Mouse (Mus musculus) heart, embryonic 14.5 days (tissue): Measurements from ENCODE around the gene Il2rg. TPM values are rescaled to one million over a fixed set of nuclear protein-coding genes. Genes with fewer than 3 reads are reported as not detected.

Experiments
- ATAC-seq: fragments of 200-750 bp; cut with Nextera tagmentation; 2 replicates; pipeline ENCODE4 v1.8.0; 2017; ENCODE audit warnings: low read depth, moderate TSS enrichment; ENCODE audit not compliant: insufficient number of reproducible peaks, insufficient read depth, low FRiP score
- H3K27ac ChIP-seq, 2 experiments: fragments of 200-500 bp in 1 of 2; fragments of 300-500 bp in 1 of 2; sonication (generic) in 1 of 2; replicated peaks in 1 of 2; 2 replicates each; pipeline ENCODE4 v1.5.1; 2012 to 2014; ENCODE audit warnings: low read depth in 2 of 2, low read length in 2 of 2, control low read depth in 1 of 2, mild to moderate bottlenecking in 1 of 2, mixed read lengths in 1 of 2; ENCODE audit not compliant: control insufficient read depth in 1 of 2, insufficient read depth in 1 of 2
- H3K27me3 ChIP-seq: fragments of 300-500 bp; sonication (generic); 2 replicates; pipeline ENCODE4 v1.6.1; 2014; ENCODE audit warnings: mild to moderate bottlenecking, low read length, control low read depth; ENCODE audit not compliant: control insufficient read depth, insufficient read depth
- H3K36me3 ChIP-seq: fragments of 300-500 bp; sonication (generic); 2 replicates; pipeline ENCODE4 v1.6.1; 2014; ENCODE audit warnings: mild to moderate bottlenecking, control low read depth, low read length, mixed read lengths; ENCODE audit not compliant: control insufficient read depth, insufficient read depth
- H3K4me1 ChIP-seq, 2 experiments: fragments of 200-500 bp in 1 of 2; fragments of 300-500 bp in 1 of 2; sonication (generic) in 1 of 2; 2 replicates each; pipeline ENCODE4 v1.6.1; 2012 to 2014; ENCODE audit warnings: low read length in 2 of 2, control low read depth in 1 of 2, mixed read lengths in 1 of 2; ENCODE audit not compliant: control insufficient read depth in 2 of 2, insufficient read depth in 2 of 2
- H3K4me2 ChIP-seq: fragments of 300-500 bp; sonication (generic); 2 replicates; pipeline ENCODE4 v1.6.1; 2014; ENCODE audit warnings: mild to moderate bottlenecking, low read length
- H3K4me3 ChIP-seq, 2 experiments: fragments of 200-500 bp in 1 of 2; fragments of 300-500 bp in 1 of 2; sonication (generic) in 1 of 2; 2 replicates each; pipeline ENCODE4 v1.5.1; 2012 to 2014; ENCODE audit warnings: low read length in 2 of 2, mild to moderate bottlenecking in 2 of 2, control low read depth in 1 of 2, low read depth in 1 of 2, moderate library complexity in 1 of 2; ENCODE audit not compliant: control insufficient read depth in 1 of 2, insufficient read depth in 1 of 2
- H3K9ac ChIP-seq: fragments of 300-500 bp; sonication (generic); 2 replicates; pipeline ENCODE4 v1.6.1; 2014; ENCODE audit warnings: mild to moderate bottlenecking, low read length
- H3K9me3 ChIP-seq: fragments of 300-500 bp; sonication (generic); 2 replicates; pipeline ENCODE4 v1.6.1; 2016; ENCODE audit warnings: low read length, control low read depth; ENCODE audit not compliant: control insufficient read depth
- WGBS: fragments of 180-500 bp; shearing (Covaris S2); extraction: QIAGEN DNeasy Blood & Tissue Kit; methylation state at CpG from one replicate; pipeline ENCODE4 v1.1.7; 2014; 5-methylcytosine and 5-hydroxymethylcytosine counted together
- polyA plus RNA-seq: library from polyadenylated mRNA; unstranded; fragments of >200 nt; fragmentation: Nextera tagmentation; extraction: Ambion mirVana; gene quantifications from 2 replicates; pipeline ENCODE4 v1.2.1, GENCODE M21; 2014

The Il2rg gene
- polyA plus RNA-seq, 1 experiment from 2014 or later = 16.7 TPM

GRCm38 (mm10) chrX:101221834-101222795 is 45.9 kb downstream of the Il2rg start, which contains the start of gene Snx12:
Snx12 (minus strand) TSS chrX:101222563.
- ATAC-seq = peak; percentile 94
- Histone ChIP-seq H3K27ac (peak within 1 kb of the TSS; percentile 62 to 79), H3K27me3 (no peaks in the 10 kb centered on the region), H3K4me1 (no peaks in the 10 kb centered on the region), H3K9me3 (no peaks in the 10 kb centered on the region), H3K4me3 (peak within 1 kb of the TSS; percentile 55 to 83), H3K4me2 (peak within 1 kb of the TSS; percentile 67), H3K36me3 (peaks cover 3% of the 10 kb centered on the region; the same call in 1 of the 2 replicates), H3K9ac (peak within 1 kb of the TSS; percentile 74)
- WGBS = 15% methylated on average over 49 of the region's 55 CpGs

Other genes with a start within 250 kb of the Il2rg start
- 0.15 and 0.63 TPM in 2 replicates for gene Tex11, start 208.6 kb downstream of the Il2rg start, polyA plus RNA-seq
- gene Slc7a3, start 182.2 kb downstream of the Il2rg start, polyA plus RNA-seq = 0.67 and 1.0 TPM in 2 replicates
- gene Snx12, start 45.7 kb downstream of the Il2rg start, polyA plus RNA-seq = 33.3 and 34.4 TPM in 2 replicates
- 1.4 and 2.3 TPM in 2 replicates for gene Foxo4, start 13.7 kb downstream of the Il2rg start, polyA plus RNA-seq
- gene Gm614, start 4.3 kb downstream of the Il2rg start, polyA plus RNA-seq = not detected in 2 replicates
- gene Gm20489, start 768 bp upstream of the Il2rg start, polyA plus RNA-seq = not detected in 2 replicates
- 25.9 and 29.2 TPM in 2 replicates for gene Med12, start 5.8 kb upstream of the Il2rg start, polyA plus RNA-seq
- gene Nlgn3, start 30.9 kb upstream of the Il2rg start, polyA plus RNA-seq = 2.5 and 2.9 TPM in 2 replicates
- gene Gjb1, start 108.1 kb upstream of the Il2rg start, polyA plus RNA-seq = not detected in 2 replicates
- gene Zmym3, start 152.6 kb upstream of the Il2rg start, polyA plus RNA-seq = 22.8 and 26.4 TPM in 2 replicates
- 223 and 243 TPM in 2 replicates for gene Nono, start 161.1 kb upstream of the Il2rg start, polyA plus RNA-seq
- 84.4 and 93.9 TPM in 2 replicates for gene Itgb1bp2, start 180.8 kb upstream of the Il2rg start, polyA plus RNA-seq